Mouse (Mus musculus) liver, embryonic 14.5 days (tissue): Measurements from ENCODE around the gene Tns1. TPM values are rescaled to one million over a fixed set of nuclear protein-coding genes. Genes with fewer than 3 reads are reported as not detected.

ENCODE experiments used
- ATAC-seq: fragments of 200-750 bp; cut with Nextera tagmentation; 2 replicates; pipeline ENCODE4 v1.8.0; 2017; ENCODE audit warnings: moderate number of reproducible peaks, mild to moderate bottlenecking, moderate library complexity; ENCODE audit not compliant: insufficient read depth
- DNase-seq, 3 experiments: peaks; one replicate each; pipeline ENCODE4 v3.0.0-alpha.2; 2012 to 2013; ENCODE audit warnings: low read depth in 3 of 3, low spot score in 3 of 3
- H3K27ac ChIP-seq: fragments of 300-500 bp; sonication (generic); 2 replicates; pipeline ENCODE4 v1.5.1; 2014; ENCODE audit warnings: moderate library complexity, mild to moderate bottlenecking, control low read depth, inconsistent platforms
- H3K27me3 ChIP-seq: fragments of 300-500 bp; sonication (generic); 2 replicates; pipeline ENCODE4 v1.6.1; 2014; ENCODE audit warnings: mild to moderate bottlenecking, low read length, moderate library complexity; ENCODE audit not compliant: control insufficient read depth, insufficient read depth
- H3K36me3 ChIP-seq: fragments of 300-500 bp; sonication (generic); replicated peaks from 2 replicates; pipeline ENCODE4 v1.6.1; 2014; ENCODE audit warnings: low read depth; ENCODE audit not compliant: control insufficient read depth, insufficient read depth
- H3K4me1 ChIP-seq, 2 experiments: fragments of 200-500 bp in 1 of 2; fragments of 300-500 bp in 1 of 2; sonication (generic) in 1 of 2; replicated peaks; 2 replicates each; pipeline ENCODE4 v1.6.1; 2012 to 2014; ENCODE audit warnings: antibody characterized with exemption in 1 of 2, inconsistent platforms in 1 of 2, low read length in 1 of 2; ENCODE audit not compliant: control insufficient read depth in 2 of 2, insufficient read depth in 2 of 2
- H3K4me2 ChIP-seq: fragments of 300-500 bp; sonication (generic); 2 replicates; pipeline ENCODE4 v1.6.1; 2014; ENCODE audit warnings: low read depth, mild to moderate bottlenecking, control low read depth, moderate library complexity
- H3K4me3 ChIP-seq, 2 experiments: fragments of 200-500 bp in 1 of 2; fragments of 300-500 bp in 1 of 2; sonication (generic) in 1 of 2; 2 replicates each; pipeline ENCODE4 v1.5.1; 2012 to 2014; ENCODE audit warnings: low read depth in 2 of 2, low read length in 2 of 2, mild to moderate bottlenecking in 2 of 2, control low read depth in 1 of 2, inconsistent platforms in 1 of 2, moderate library complexity in 1 of 2; ENCODE audit not compliant: insufficient read depth in 1 of 2
- H3K9ac ChIP-seq: fragments of 300-500 bp; sonication (generic); replicated peaks from 2 replicates; pipeline ENCODE4 v1.6.1; 2014; ENCODE audit warnings: mild to moderate bottlenecking, control low read depth, moderate library complexity
- H3K9me3 ChIP-seq: fragments of 300-500 bp; sonication (generic); 2 replicates; pipeline ENCODE4 v1.6.1; 2016; ENCODE audit warnings: low read length, mixed read lengths; ENCODE audit not compliant: control insufficient read depth
- CTCF ChIP-seq: IDR thresholded peaks from 2 replicates; pipeline ENCODE4 v1.5.1; 2016; ENCODE audit warnings: antibody characterized with exemption, low read depth, control low read depth
- EP300 ChIP-seq: IDR thresholded peaks from 2 replicates; pipeline ENCODE4 v1.6.1; 2016; ENCODE audit warnings: antibody characterized with exemption, low read depth
- WGBS: fragments of 180-500 bp; shearing (Covaris S2); extraction: QIAGEN DNeasy Blood & Tissue Kit; methylation state at CpG from one replicate; pipeline ENCODE4 v1.1.7; 2014; ENCODE audit not compliant: insufficient replicate concordance; 5-methylcytosine and 5-hydroxymethylcytosine counted together
- polyA plus RNA-seq, 2 experiments: library from polyadenylated mRNA; depleted of rRNA in 1 of 2; stranded (reverse) in 1 of 2; unstranded in 1 of 2; fragments of >200 nt; fragmentation: Nextera tagmentation in 1 of 2; extraction: Ambion mirVana in 1 of 2; gene quantifications; 2 replicates each; pipeline versions ENCODE4 v1.2.1 to v1.2.3; 2012 to 2014

The Tns1 gene
- polyA plus RNA-seq, 2 experiments, result 7.2 to 15.7 TPM

DNA sequence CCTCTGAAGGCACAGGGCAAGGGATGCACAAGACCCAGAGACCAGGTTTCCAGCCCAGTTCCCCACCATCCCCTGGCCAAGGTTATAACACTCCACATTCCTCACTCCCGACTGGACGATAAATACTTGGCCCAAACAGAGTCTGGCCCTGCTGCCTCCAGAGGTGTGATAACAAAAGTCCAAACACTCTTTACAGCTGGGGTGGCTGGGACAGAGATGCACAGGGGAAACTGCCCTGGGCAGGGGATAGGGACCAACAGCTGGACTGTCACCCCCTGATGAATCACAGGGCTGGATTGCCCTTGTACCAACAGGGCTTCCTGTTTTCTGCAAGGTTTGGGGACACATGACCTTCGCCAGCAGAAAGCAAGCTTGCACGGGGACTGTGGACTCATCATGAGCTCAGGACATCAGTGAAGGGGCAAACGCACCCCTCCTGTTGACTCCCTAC lies 125.3 kb downstream of the Tns1 start:
- Histone ChIP-seq H3K4me2 (peak overlapping the region; percentile 78), H3K27me3 (no peaks in the 10 kb centered on the region), H3K9ac (no peak overlapping the region; the same call in 1 of the 2 replicates), H3K27ac (no peak overlapping the region), H3K36me3 (peaks cover 13% of the 10 kb centered on the region; the same call in 1 of the 2 replicates), H3K4me1 (peaks cover 13 to 44% of the 10 kb centered on the region in 2 experiments), H3K9me3 (no peaks in the 10 kb centered on the region), H3K4me3 (no peak overlapping the region)
- 56% methylated on average over 5 of the region's 5 CpGs for WGBS
- DNase-seq, result no peak
- TF ChIP-seq EP300, result no peak
- no peak for TF ChIP-seq CTCF
- ATAC-seq, result no peak

DNA sequence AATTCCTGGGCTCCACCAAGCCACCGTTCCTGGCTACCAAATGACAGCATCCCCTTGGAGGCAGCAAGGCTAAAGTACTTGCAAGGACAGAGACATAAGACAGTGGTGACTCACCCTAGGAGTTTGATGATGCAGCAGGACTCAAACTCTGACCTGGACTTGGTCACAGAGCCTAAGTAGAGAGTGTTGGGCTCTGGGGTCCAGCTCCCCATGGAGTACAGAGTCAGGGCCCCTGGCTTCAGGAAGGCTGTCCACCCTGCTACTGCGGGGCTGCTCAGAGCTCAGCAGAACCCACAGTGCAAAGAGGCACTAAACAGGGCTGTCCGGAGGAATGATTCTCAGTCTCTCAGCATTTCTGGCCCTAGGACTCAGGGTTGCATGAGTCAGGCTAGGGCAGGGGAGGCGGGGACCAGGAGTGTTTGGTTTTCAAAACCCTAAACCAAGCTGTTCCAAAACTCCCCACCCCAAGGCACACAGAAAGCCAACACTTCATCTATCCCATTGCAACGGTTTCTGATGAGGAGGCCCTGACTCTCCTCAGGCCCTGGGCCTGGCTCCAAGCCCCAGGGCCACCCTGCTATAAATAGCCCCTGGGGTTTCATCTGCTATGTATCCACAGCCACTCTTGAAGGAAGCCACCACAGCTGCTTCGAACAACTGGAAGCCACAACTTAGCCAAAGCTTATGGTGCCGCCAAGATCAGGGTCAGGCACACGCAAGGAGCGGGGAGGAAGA lies 126.0 kb downstream of the Tns1 start:
- 62% methylated on average over 9 of the region's 9 CpGs for WGBS
- H3K27ac ChIP-seq, result no peak overlapping the region
- H3K9me3 ChIP-seq, result no peaks in the 10 kb centered on the region
- no peaks in the 10 kb centered on the region for H3K27me3 ChIP-seq
- H3K4me3 ChIP-seq, result no peak overlapping the region
- H3K9ac ChIP-seq, result no peak overlapping the region; the same call in 1 of the 2 replicates
- DNase-seq (no peak), ATAC-seq (no peak)
- TF ChIP-seq EP300 (no peak), CTCF (no peak)
- peaks cover 13% of the 10 kb centered on the region; the same call in 1 of the 2 replicates for H3K36me3 ChIP-seq
- H3K4me2 ChIP-seq, result peak overlapping the region; percentile 78
- peaks cover 13 to 38% of the 10 kb centered on the region in 2 experiments for H3K4me1 ChIP-seq

DNA sequence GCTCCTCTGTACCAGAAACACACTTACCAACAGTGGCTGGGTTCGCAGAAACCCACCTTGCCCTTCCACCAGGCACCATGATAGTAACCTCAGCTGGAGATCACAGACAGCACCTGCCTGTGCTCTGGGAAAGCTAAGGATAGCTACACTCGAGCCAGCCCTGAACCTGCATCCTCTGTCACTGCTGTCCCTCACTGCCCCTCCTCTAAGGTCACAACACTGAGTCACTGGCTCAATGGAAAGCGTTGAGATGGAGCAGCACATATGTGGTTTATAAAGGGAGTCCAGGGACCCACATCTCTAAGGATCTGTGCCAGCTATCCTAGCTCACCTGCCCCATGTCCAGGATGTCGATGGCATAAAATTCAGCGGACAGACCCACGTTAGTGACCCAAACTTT lies 126.9 kb downstream of the Tns1 start:
- Histone ChIP-seq H3K4me3 (no peak overlapping the region), H3K4me1 (peaks cover 13 to 36% of the 10 kb centered on the region in 2 experiments), H3K9ac (no peak overlapping the region), H3K4me2 (no peak overlapping the region), H3K9me3 (no peaks in the 10 kb centered on the region), H3K27ac (no peak overlapping the region), H3K27me3 (no peaks in the 10 kb centered on the region), H3K36me3 (peaks cover 13% of the 10 kb centered on the region; the same call in 1 of the 2 replicates)
- ATAC-seq (no peak), DNase-seq (no peak)
- 74% methylated on average over 6 of the region's 6 CpGs for WGBS
- TF ChIP-seq CTCF (no peak), EP300 (no peak)

DNA sequence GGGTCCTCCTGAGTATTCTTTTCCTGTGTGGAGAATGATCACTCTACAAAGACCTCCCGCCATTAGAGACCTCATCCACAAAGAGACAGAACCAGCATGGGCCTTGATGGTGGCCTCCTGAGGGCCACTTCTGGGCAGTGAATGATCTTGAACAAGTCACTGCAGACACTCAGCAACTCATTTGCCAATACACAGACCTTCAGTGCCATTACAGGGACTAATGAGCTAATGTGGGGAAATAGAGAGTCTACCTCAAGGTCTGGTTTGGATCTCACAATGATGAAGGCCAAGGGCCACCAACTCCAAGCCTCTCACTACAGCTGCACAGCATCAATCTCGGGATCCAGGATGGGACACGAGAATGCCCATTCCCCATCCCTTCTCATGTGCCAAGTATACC lies 127.6 kb downstream of the Tns1 start:
- H3K4me3 ChIP-seq, result no peak overlapping the region
- no peak for TF ChIP-seq CTCF
- no peak for ATAC-seq
- H3K27me3 ChIP-seq, result no peaks in the 10 kb centered on the region
- H3K4me1 ChIP-seq, result peaks cover 7 to 29% of the 10 kb centered on the region in 2 experiments
- H3K9me3 ChIP-seq, result no peaks in the 10 kb centered on the region
- H3K4me2 ChIP-seq, result no peak overlapping the region
- H3K9ac ChIP-seq, result no peak overlapping the region
- peaks cover 14% of the 10 kb centered on the region for H3K36me3 ChIP-seq
- no peak overlapping the region for H3K27ac ChIP-seq
- no peak for DNase-seq
- 74% methylated on average over 3 of the region's 3 CpGs for WGBS

DNA sequence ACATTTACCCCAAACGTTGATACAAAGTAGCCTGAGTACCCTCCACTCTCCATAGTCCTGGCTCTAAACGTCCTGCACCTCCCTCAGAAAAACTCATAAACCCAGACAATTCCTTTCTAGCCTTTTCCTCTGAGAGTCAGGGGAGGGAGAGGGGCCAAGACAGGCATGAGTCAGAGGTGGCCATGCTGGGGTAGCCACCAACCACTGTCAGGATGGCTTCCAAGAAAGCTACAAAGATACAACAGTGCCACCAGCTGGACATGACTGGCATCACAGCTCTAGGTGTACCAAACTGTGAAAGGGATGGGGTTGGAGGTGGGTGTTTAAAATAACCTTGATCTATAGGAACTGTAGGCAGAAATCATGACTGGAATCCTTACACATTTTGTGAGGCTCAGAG lies 128.0 kb downstream of the Tns1 start:
- peaks cover 4 to 26% of the 10 kb centered on the region in 2 experiments for H3K4me1 ChIP-seq
- ATAC-seq (no peak), DNase-seq (peak in 1 of 3 experiments; percentile 31)
- no peak overlapping the region for H3K9ac ChIP-seq
- H3K9me3 ChIP-seq, result no peaks in the 10 kb centered on the region
- H3K27ac ChIP-seq, result no peak overlapping the region
- H3K4me2 ChIP-seq, result no peak overlapping the region
- 47% methylated on average over 2 of the region's 2 CpGs for WGBS
- no peak overlapping the region for H3K4me3 ChIP-seq
- H3K36me3 ChIP-seq, result peaks cover 18% of the 10 kb centered on the region
- peak; percentile 81 for TF ChIP-seq CTCF
- TF ChIP-seq EP300, result no peak
- H3K27me3 ChIP-seq, result no peaks in the 10 kb centered on the region
